Mouse (Mus musculus) fibroblast of lung, adult 2 months (primary cell): ENCODE data around the gene Lsm3.

ENCODE experiments used
- DNase-seq: peaks from one replicate; pipeline ENCODE4 v3.0.0-alpha.2; 2011; ENCODE audit warnings: low read depth

The Lsm3 gene

GRCm38 (mm10) chr6:91510211-91510610 is 5.5 kb upstream of the Lsm3 start:
- no peak for DNase-seq

- DNase-seq, result no peak
These were observed 1.6 kb upstream of the Lsm3 start for GRCm38 (mm10) chr6:91514135-91514534.

GRCm38 (mm10) chr6:91514737-91515362 is 878 bp upstream of the Lsm3 start:
- no peak for DNase-seq

- DNase-seq, result no peak
These were observed 2.8 kb downstream of the Lsm3 start for GRCm38 (mm10) chr6:91518454-91519020.

- DNase-seq, result no peak
These were observed 7.1 kb downstream of the Lsm3 start for GRCm38 (mm10) chr6:91522816-91523215.

- no peak for DNase-seq
These were observed 9.8 kb downstream of the Lsm3 start for GRCm38 (mm10) chr6:91525544-91525943.

- DNase-seq, result no peak
These were observed 11.6 kb downstream of the Lsm3 start for GRCm38 (mm10) chr6:91527227-91527860.

GRCm38 (mm10) chr6:91528265-91528664 is 12.5 kb downstream of the Lsm3 start:
- no peak for DNase-seq

- no peak for DNase-seq
These were observed 14.9 kb downstream of the Lsm3 start for GRCm38 (mm10) chr6:91530673-91531072.

GRCm38 (mm10) chr6:91531276-91531675 is 15.5 kb downstream of the Lsm3 start:
- DNase-seq, result no peak

- DNase-seq, result no peak
These were observed 16.9 kb downstream of the Lsm3 start for GRCm38 (mm10) chr6:91532661-91533060.

- no peak for DNase-seq
These were observed 17.6 kb downstream of the Lsm3 start for GRCm38 (mm10) chr6:91533359-91533758.

- no peak for DNase-seq
These were observed 18.0 kb downstream of the Lsm3 start for GRCm38 (mm10) chr6:91533771-91534170.

GRCm38 (mm10) chr6:91534268-91534667 is 18.5 kb downstream of the Lsm3 start:
- no peak for DNase-seq

GRCm38 (mm10) chr6:91535231-91535630 is 19.5 kb downstream of the Lsm3 start:
- DNase-seq, result no peak

GRCm38 (mm10) chr6:91536047-91536765 is 20.5 kb downstream of the Lsm3 start:
- DNase-seq, result no peak

- no peak for DNase-seq
These were observed 25.5 kb downstream of the Lsm3 start for GRCm38 (mm10) chr6:91541276-91541675.

- no peak for DNase-seq
These were observed 27.3 kb downstream of the Lsm3 start for GRCm38 (mm10) chr6:91543056-91543455.

- no peak for DNase-seq
These were observed 30.6 kb downstream of the Lsm3 start for GRCm38 (mm10) chr6:91546241-91546884.

GRCm38 (mm10) chr6:91547313-91547712 is 31.6 kb downstream of the Lsm3 start:
- no peak for DNase-seq

GRCm38 (mm10) chr6:91549621-91550020 is 33.9 kb downstream of the Lsm3 start:
- peak; percentile 83 for DNase-seq

- no peak for DNase-seq
These were observed 35.9 kb downstream of the Lsm3 start for GRCm38 (mm10) chr6:91551671-91552070.
